Mouse (Mus musculus): ENCODE data around the gene Fbxl2.

DNA sequence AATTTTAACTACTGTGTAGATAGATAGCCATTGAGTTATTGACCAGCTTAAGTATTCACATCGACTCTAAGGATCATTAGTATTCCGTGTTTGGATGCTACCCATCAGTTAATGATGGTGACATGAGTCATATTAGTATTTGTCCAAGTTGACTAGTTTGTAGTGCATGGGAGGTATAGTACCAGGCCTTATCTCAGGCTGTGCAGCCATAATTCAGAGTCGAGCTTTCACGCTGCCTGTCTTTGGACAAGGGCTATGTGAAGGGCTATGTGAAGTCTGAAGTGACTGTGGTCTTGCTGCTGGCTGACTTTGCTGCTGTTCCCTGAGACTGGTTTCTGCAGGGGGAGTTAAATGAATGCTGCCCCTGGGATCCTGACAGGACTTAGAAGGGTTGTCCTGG, 88.2 kb downstream of the Fbxl2 start:
- TF ChIP-seq CTCF (IDR thresholded peaks at IDR 0.05; ENCODE audit: low read depth), result no peak
- no peak for TF ChIP-seq EP300 (IDR thresholded peaks at IDR 0.05; ENCODE audit: low read depth)

Measured in heart, postnatal 0 days (tissue).